Mouse (Mus musculus) left cerebral cortex, postnatal 36 days (tissue): ENCODE data around the gene Gnao1. TPM values are rescaled to one million over a fixed set of nuclear protein-coding genes. Genes with fewer than 3 reads are reported as not detected.
A peak's percentile ranks its signal among the peaks of the same experiment; 100 is the strongest.

Experiments
- DNase-seq, 2 experiments: peaks; one replicate each; pipeline ENCODE4 v3.0.0; 2021 to 2022; ENCODE audit warnings: low spot score in 2 of 2, mixed read lengths in 1 of 2
- intact Hi-C: fragments of 180-260 bp; cut with DNase I; formaldehyde crosslinking; loops from one replicate; pipeline ENCODE4 v1.15.1; 2025
- total RNA-seq, 2 experiments: library from RNA; stranded (reverse); gene quantifications; 2 replicates each; pipeline ENCODE4 v1.2.3; 2021

Gnao1 gene
- total RNA-seq, 2 experiments from 2014 or later: 735 to 741 TPM

GRCm38 (mm10) chr8:93840956-93841752 lies 31.4 kb downstream of the Gnao1 start:
- peak in 1 of 2 experiments; percentile 59 for DNase-seq
- intact Hi-C loops: loop anchor here (5.0 kb wide), 1 partner anchor 91 kb away; no protein-coding TSS in a partner anchor

- intact Hi-C loops: loop anchor here (5.0 kb wide), 1 partner anchor 90 kb away; no protein-coding TSS in a partner anchor
- no peak for DNase-seq
Measured at GRCm38 (mm10) chr8:93842574-93842973, 32.8 kb downstream of the Gnao1 start.

- intact Hi-C loops: loop anchor here (5.0 kb wide), 1 partner anchor 88 kb away; no protein-coding TSS in a partner anchor
- no peak for DNase-seq
Measured at GRCm38 (mm10) chr8:93843858-93844502, 34.2 kb downstream of the Gnao1 start.

- no peak for DNase-seq
- intact Hi-C loops: no loop called here
Measured at GRCm38 (mm10) chr8:93845186-93845585, 35.4 kb downstream of the Gnao1 start.

- no peak for DNase-seq
- intact Hi-C loops: no loop called here
Measured at GRCm38 (mm10) chr8:93852087-93852645, 42.4 kb downstream of the Gnao1 start.

- no peak for DNase-seq
- intact Hi-C loops: no loop called here
Measured at GRCm38 (mm10) chr8:93852851-93853461, 43.2 kb downstream of the Gnao1 start.

- no peak for DNase-seq
- intact Hi-C loops: no loop called here
Measured at GRCm38 (mm10) chr8:93854676-93855075, 44.9 kb downstream of the Gnao1 start.

- no peak for DNase-seq
- intact Hi-C loops: no loop called here
Measured at GRCm38 (mm10) chr8:93855272-93855671, 45.5 kb downstream of the Gnao1 start.

- intact Hi-C loops: no loop called here
- DNase-seq: no peak
Measured at GRCm38 (mm10) chr8:93857144-93857543, 47.4 kb downstream of the Gnao1 start.

- DNase-seq: no peak
- intact Hi-C loops: no loop called here
Measured at GRCm38 (mm10) chr8:93858286-93858685, 48.5 kb downstream of the Gnao1 start.

GRCm38 (mm10) chr8:93860020-93860419 lies 50.3 kb downstream of the Gnao1 start:
- no peak for DNase-seq
- intact Hi-C loops: no loop called here

- no peak for DNase-seq
- intact Hi-C loops: no loop called here
Measured at GRCm38 (mm10) chr8:93864064-93864463, 54.3 kb downstream of the Gnao1 start.

GRCm38 (mm10) chr8:93866271-93866670 lies 56.5 kb downstream of the Gnao1 start:
- no peak for DNase-seq
- intact Hi-C loops: no loop called here

- DNase-seq: no peak
Measured at GRCm38 (mm10) chr8:93868486-93869221, 58.9 kb downstream of the Gnao1 start.

GRCm38 (mm10) chr8:93871275-93871674 lies 61.5 kb downstream of the Gnao1 start:
- no peak for DNase-seq
- intact Hi-C loops: no loop called here

More at GRCm38 (mm10) chr8:93868486-93869221, 58.9 kb downstream of the Gnao1 start:
- intact Hi-C loops: no loop called here

GRCm38 (mm10) chr8:93878396-93878795 lies 68.6 kb downstream of the Gnao1 start:
- intact Hi-C loops: no loop called here
- DNase-seq: no peak

- intact Hi-C loops: loop anchor here (5.0 kb wide), 1 partner anchor 48 kb away; no protein-coding TSS in a partner anchor
- DNase-seq: no peak
Measured at GRCm38 (mm10) chr8:93879966-93880365, 70.2 kb downstream of the Gnao1 start.

GRCm38 (mm10) chr8:93881381-93881780 lies 71.6 kb downstream of the Gnao1 start:
- no peak for DNase-seq
- intact Hi-C loops: loop anchor here (5.0 kb wide), 1 partner anchor 49 kb away; no protein-coding TSS in a partner anchor

GRCm38 (mm10) chr8:93883241-93883640 lies 73.5 kb downstream of the Gnao1 start:
- intact Hi-C loops: loop anchor here (5.0 kb wide), 1 partner anchor 51 kb away; no protein-coding TSS in a partner anchor
- DNase-seq: no peak
